Mouse (Mus musculus) embryonic facial prominence, embryonic 12.5 days (tissue): ENCODE results near the gene Lonrf2. TPM values are rescaled to one million over a fixed set of nuclear protein-coding genes. Genes with fewer than 3 reads are reported as not detected.

Source experiments
- ATAC-seq: fragments of 200-750 bp; cut with Nextera tagmentation; 2 replicates; pipeline ENCODE4 v1.8.0; 2017; ENCODE audit not compliant: insufficient number of reproducible peaks, insufficient read depth, low FRiP score, low TSS enrichment
- H3K27ac ChIP-seq: fragments of 300-500 bp; sonication (generic); 2 replicates; pipeline ENCODE4 v1.5.1; 2016; ENCODE audit warnings: mild to moderate bottlenecking
- H3K27me3 ChIP-seq: fragments of 300-500 bp; sonication (generic); 2 replicates; pipeline ENCODE4 v1.6.1; 2016; ENCODE audit warnings: mild to moderate bottlenecking, moderate library complexity
- H3K36me3 ChIP-seq: fragments of 300-500 bp; sonication (generic); 2 replicates; pipeline ENCODE4 v1.6.1; 2016; ENCODE audit warnings: mild to moderate bottlenecking
- H3K4me1 ChIP-seq: fragments of 300-500 bp; sonication (generic); 2 replicates; pipeline ENCODE4 v1.6.1; 2016
- H3K4me2 ChIP-seq: fragments of 300-500 bp; sonication (generic); replicated peaks from 2 replicates; pipeline ENCODE4 v1.6.1; 2016; ENCODE audit warnings: mild to moderate bottlenecking, moderate library complexity
- H3K4me3 ChIP-seq: fragments of 300-500 bp; sonication (generic); 2 replicates; pipeline ENCODE4 v1.5.1; 2016; ENCODE audit warnings: mild to moderate bottlenecking
- H3K9ac ChIP-seq: fragments of 300-500 bp; sonication (generic); 2 replicates; pipeline ENCODE4 v1.6.1; 2016; ENCODE audit warnings: mild to moderate bottlenecking, moderate library complexity
- H3K9me3 ChIP-seq: fragments of 300-500 bp; sonication (generic); 2 replicates; pipeline ENCODE4 v1.6.1; 2016; ENCODE audit warnings: mild to moderate bottlenecking, moderate library complexity
- WGBS: fragments of 180-500 bp; shearing (Covaris S2); methylation state at CpG from one replicate; pipeline ENCODE4 v1.1.7; 2016; 5-methylcytosine and 5-hydroxymethylcytosine counted together
- polyA plus RNA-seq: library from polyadenylated mRNA; unstranded; fragments of >200 nt; fragmentation: Nextera tagmentation; extraction: Ambion mirVana; gene quantifications from 2 replicates; pipeline ENCODE4 v1.2.1, GENCODE M21; 2016

The Lonrf2 gene
- polyA plus RNA-seq, 1 experiment from 2014 or later, result 2.4 TPM

GRCm38 (mm10) chr1:38791016-38791810 is 45.3 kb downstream of the Lonrf2 start:
- WGBS, result 85% methylated on average over 9 of the region's 9 CpGs
- Histone ChIP-seq H3K27ac (no peak overlapping the region), H3K36me3 (no peaks in the 10 kb centered on the region), H3K9ac (no peak overlapping the region), H3K4me2 (no peak overlapping the region), H3K4me1 (no peaks in the 10 kb centered on the region), H3K27me3 (no peaks in the 10 kb centered on the region), H3K4me3 (no peak overlapping the region), H3K9me3 (no peaks in the 10 kb centered on the region)
- ATAC-seq, result no peak

DNA sequence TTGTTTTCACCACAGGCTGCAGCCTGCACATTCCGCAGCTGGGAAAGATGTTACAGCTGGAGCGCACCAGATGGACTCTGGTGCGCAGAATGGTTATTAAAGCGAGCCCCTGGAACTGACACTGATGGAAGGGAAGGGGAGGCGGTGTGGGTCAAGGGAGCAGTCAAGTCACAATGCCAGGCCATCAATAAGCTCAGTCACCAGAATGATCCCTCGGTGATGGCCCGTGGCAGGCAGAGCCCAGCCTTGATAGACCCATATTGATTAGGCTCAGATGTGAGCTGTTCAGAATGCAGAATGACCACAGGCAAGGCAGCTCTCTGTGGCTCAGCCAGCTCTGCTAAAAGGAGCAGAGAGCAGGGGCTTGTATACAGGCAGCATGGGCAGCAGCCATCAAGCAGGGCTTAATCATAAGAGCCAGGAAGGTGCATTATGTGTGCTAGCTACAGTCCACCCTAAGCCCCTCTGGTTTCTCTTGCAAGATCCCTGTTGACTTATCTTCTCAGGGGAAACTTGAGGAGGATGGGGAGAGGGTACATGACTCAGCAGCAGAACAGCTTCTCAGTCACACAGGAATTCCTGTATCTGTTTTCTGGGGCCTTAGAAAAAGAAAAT is 46.4 kb downstream of the Lonrf2 start:
- H3K36me3 ChIP-seq, result no peaks in the 10 kb centered on the region
- no peak overlapping the region for H3K4me3 ChIP-seq
- no peaks in the 10 kb centered on the region for H3K27me3 ChIP-seq
- no peak for ATAC-seq
- no peak overlapping the region for H3K4me2 ChIP-seq
- H3K9ac ChIP-seq, result no peak overlapping the region
- H3K9me3 ChIP-seq, result no peaks in the 10 kb centered on the region
- no peak overlapping the region for H3K27ac ChIP-seq
- no peaks in the 10 kb centered on the region for H3K4me1 ChIP-seq
- 47% methylated on average over 7 of the region's 7 CpGs for WGBS

DNA sequence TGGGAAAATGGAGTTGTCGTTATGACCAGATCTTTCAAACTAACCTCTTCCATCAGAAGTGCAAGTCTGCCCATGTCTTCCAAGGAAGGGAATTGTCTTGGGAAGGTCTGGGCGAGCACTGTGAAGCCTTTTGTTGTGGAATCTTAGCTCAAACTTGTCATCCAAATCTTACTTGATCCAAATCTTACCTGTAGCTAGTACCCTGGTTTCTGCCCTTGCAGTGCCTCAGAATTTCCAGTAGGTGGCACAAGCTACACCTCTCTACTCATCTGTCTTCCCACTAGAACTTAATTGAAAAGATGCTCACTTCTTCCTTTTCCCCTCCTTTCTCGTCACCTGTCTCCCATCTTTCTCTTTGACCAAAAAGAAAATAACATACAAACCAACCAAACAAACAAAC is 47.6 kb downstream of the Lonrf2 start:
- H3K4me2 ChIP-seq, result no peak overlapping the region
- WGBS, result 67% methylated on average over 3 of the region's 3 CpGs
- H3K27ac ChIP-seq, result no peak overlapping the region

GRCm38 (mm10) chr1:38787443-38787842 is 49.1 kb downstream of the Lonrf2 start:
- H3K9me3 ChIP-seq, result no peaks in the 10 kb centered on the region
- H3K27me3 ChIP-seq, result no peaks in the 10 kb centered on the region
- WGBS, result 11% methylated on average over 5 of the region's 5 CpGs
- H3K4me1 ChIP-seq, result no peaks in the 10 kb centered on the region
- no peaks in the 10 kb centered on the region for H3K36me3 ChIP-seq
- H3K27ac ChIP-seq, result no peak overlapping the region
- no peak overlapping the region for H3K9ac ChIP-seq
- no peak overlapping the region for H3K4me3 ChIP-seq
- ATAC-seq, result 0 out of 2 replicates have a peak, but pooled peaks have one; percentile 39
- H3K4me2 ChIP-seq, result no peak overlapping the region

More for the DNA sequence above, 47.6 kb downstream of the Lonrf2 start:
- Histone ChIP-seq H3K9me3 (no peaks in the 10 kb centered on the region), H3K4me3 (no peak overlapping the region), H3K4me1 (no peaks in the 10 kb centered on the region), H3K36me3 (no peaks in the 10 kb centered on the region), H3K27me3 (no peaks in the 10 kb centered on the region), H3K9ac (no peak overlapping the region)
- no peak for ATAC-seq

GRCm38 (mm10) chr1:38786358-38786757 is 50.2 kb downstream of the Lonrf2 start:
- no peaks in the 10 kb centered on the region for H3K36me3 ChIP-seq
- no peak overlapping the region for H3K4me3 ChIP-seq
- H3K4me2 ChIP-seq, result no peak overlapping the region
- no peaks in the 10 kb centered on the region for H3K27me3 ChIP-seq
- no peak overlapping the region for H3K27ac ChIP-seq
- WGBS, result 69% methylated on average over 7 of the region's 7 CpGs
- no peak overlapping the region for H3K9ac ChIP-seq
- no peaks in the 10 kb centered on the region for H3K4me1 ChIP-seq
- ATAC-seq, result no peak
- no peaks in the 10 kb centered on the region for H3K9me3 ChIP-seq

DNA sequence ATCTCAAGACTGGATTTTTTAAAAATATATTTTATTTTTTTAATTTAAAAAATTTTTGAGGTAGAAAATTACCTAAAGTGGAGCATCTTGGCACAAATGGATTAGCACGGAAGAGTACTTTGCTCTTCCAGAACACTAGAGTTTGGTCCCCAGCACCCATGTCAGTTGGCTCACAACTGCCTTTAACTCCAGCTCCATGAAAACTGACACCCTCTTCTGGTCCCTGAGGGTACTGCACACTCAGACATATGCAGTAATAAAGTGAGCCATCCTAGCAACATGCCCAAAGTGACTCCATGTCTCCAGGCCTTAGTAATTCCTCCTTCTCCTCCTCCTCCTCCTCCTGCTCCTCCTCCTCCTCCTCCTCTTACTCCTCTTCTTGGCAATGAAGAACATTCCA is 58.2 kb downstream of the Lonrf2 start:
- Histone ChIP-seq H3K9me3 (no peaks in the 10 kb centered on the region), H3K27ac (no peak overlapping the region), H3K4me3 (no peak overlapping the region), H3K4me2 (no peak overlapping the region), H3K9ac (no peak overlapping the region), H3K27me3 (no peaks in the 10 kb centered on the region), H3K36me3 (no peaks in the 10 kb centered on the region), H3K4me1 (no peaks in the 10 kb centered on the region)
- WGBS, result 97% methylated on average over 1 of the region's 1 CpGs
- ATAC-seq, result no peak

DNA sequence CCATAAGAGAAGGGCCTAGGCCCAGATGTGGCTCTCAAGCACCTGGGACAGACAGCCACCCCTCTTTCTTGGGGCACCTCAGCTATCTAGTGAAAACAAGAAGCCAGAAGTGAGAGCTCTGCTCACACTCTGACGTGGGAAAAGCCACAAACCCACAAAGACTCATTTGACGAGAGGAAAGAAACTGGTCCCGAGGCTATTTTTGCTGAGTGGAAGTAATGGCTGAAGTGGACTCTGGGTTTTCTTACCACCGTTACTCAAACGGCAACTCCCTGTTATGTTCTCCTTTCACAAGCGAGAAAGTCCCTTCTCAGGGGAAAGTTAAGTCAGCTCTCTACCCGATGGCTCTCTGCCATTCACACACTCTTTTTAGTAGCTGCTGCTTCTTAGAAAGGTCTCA is 59.0 kb downstream of the Lonrf2 start:
- H3K4me2 ChIP-seq, result no peak overlapping the region
- 69% methylated on average over 7 of the region's 7 CpGs for WGBS
- no peaks in the 10 kb centered on the region for H3K27me3 ChIP-seq
- H3K9ac ChIP-seq, result no peak overlapping the region
- no peaks in the 10 kb centered on the region for H3K4me1 ChIP-seq
- no peak overlapping the region for H3K4me3 ChIP-seq
- H3K36me3 ChIP-seq, result no peaks in the 10 kb centered on the region
- no peaks in the 10 kb centered on the region for H3K9me3 ChIP-seq
- no peak overlapping the region for H3K27ac ChIP-seq
- ATAC-seq, result no peak

DNA sequence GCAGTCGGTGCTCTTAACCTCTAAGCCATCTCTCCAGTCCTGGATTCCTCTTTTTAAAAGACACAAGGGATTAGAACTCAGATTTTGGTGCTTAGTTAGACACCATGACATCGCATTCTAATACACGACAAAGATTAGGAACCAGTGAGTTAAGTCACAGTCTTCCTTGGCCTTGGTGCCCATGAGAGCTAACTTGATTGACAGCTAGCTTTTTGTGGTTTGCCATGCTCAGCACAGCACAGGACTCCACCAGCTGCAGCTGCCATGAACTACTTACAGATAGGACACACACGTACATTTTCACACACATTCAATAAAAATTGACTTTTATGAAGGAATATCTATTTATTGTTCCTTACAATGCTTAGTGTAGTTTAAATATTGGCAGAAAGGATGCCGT is 60.8 kb downstream of the Lonrf2 start:
- 91% methylated on average over 5 of the region's 5 CpGs for WGBS
- Histone ChIP-seq H3K4me1 (no peaks in the 10 kb centered on the region), H3K4me3 (no peak overlapping the region), H3K36me3 (no peaks in the 10 kb centered on the region), H3K27ac (no peak overlapping the region), H3K27me3 (no peaks in the 10 kb centered on the region), H3K9ac (no peak overlapping the region), H3K4me2 (no peak overlapping the region), H3K9me3 (no peaks in the 10 kb centered on the region)
- ATAC-seq, result no peak

- Histone ChIP-seq H3K9me3 (no peaks in the 10 kb centered on the region), H3K27ac (peak overlapping the region; percentile 36; the same call in 1 of the 2 replicates), H3K4me3 (no peak overlapping the region), H3K4me1 (peaks cover 23% of the 10 kb centered on the region), H3K36me3 (no peaks in the 10 kb centered on the region), H3K27me3 (no peaks in the 10 kb centered on the region), H3K4me2 (no peak overlapping the region), H3K9ac (no peak overlapping the region)
- 68% methylated on average over 3 of the region's 3 CpGs for WGBS
- ATAC-seq, result no peak
Measured at GRCm38 (mm10) chr1:38770676-38771075, 65.8 kb downstream of the Lonrf2 start.

DNA sequence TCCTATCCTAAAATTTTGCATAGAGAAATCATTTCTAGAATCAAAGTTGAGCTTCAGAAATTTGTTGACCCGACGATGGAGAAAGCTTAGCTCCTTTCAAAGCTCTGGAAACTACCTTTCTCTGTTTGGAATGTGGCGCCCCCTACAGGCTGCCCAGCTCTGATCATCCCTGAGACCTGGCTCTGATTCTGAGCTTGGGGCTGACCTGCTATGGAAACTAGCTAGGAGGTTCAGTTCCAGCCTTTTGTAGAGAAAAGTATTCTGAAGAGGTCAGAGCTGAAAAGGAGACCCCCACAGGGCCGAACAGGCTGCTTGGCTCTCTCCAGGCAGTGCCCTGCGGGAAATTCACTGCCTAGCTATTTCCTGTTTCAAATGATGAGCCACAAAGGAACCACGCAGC is 66.6 kb downstream of the Lonrf2 start:
- Histone ChIP-seq H3K36me3 (no peaks in the 10 kb centered on the region), H3K27me3 (no peaks in the 10 kb centered on the region), H3K9ac (no peak overlapping the region), H3K4me3 (no peak overlapping the region), H3K9me3 (no peaks in the 10 kb centered on the region), H3K27ac (no peak overlapping the region), H3K4me2 (no peak overlapping the region), H3K4me1 (peaks cover 29% of the 10 kb centered on the region)
- no peak for ATAC-seq
- 15% methylated on average over 6 of the region's 6 CpGs for WGBS

DNA sequence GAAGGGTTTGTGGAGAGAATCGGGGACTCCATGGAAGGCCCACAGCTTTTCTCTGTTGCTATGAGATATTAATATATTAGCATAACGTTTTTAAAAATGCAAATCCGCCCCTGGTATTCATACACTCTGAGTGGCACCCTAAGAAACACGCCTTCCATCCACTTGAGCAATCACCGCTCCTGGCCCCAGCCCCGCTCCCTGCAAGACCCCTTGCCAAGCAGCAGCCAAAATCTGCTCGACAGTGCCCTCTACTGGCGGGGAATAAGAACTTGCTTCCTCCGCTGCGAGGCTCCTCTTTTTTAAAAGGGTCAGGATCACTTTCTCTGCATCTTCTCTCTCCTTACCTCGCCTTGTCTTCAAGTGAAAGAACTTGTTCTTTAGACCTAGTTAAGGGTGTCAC is 68.7 kb downstream of the Lonrf2 start:
- H3K27me3 ChIP-seq, result no peaks in the 10 kb centered on the region
- H3K4me3 ChIP-seq, result no peak overlapping the region
- peak overlapping the region; percentile 34 for H3K4me2 ChIP-seq
- no peaks in the 10 kb centered on the region for H3K9me3 ChIP-seq
- peak; percentile 48; the same call in 1 of the 2 replicates for ATAC-seq
- H3K27ac ChIP-seq, result peak overlapping the region; percentile 83
- no peaks in the 10 kb centered on the region for H3K36me3 ChIP-seq
- H3K9ac ChIP-seq, result no peak overlapping the region
- H3K4me1 ChIP-seq, result peaks cover 44% of the 10 kb centered on the region
- 11% methylated on average over 11 of the region's 11 CpGs for WGBS
